Mouse (Mus musculus): ENCODE measurements around the gene Gcgr.

- TF ChIP-seq POLR2A (IDR thresholded peaks at IDR 0.05; ENCODE audit: insufficient read depth, low read depth, low read length) (no peak), CTCF (IDR thresholded peaks at IDR 0.05) (no peak), EP300 (IDR thresholded peaks at IDR 0.05; ENCODE audit: insufficient read depth, low read depth, low read length) (no peak)
Measured at GRCm38 (mm10) chr11:120512790-120513453, 17.6 kb upstream of the Gcgr start.

Measured in heart, adult 2 months (tissue).